Mouse (Mus musculus): ENCODE measurements at regions not wholly inside any gene's neighbourhood (a gene's known extent, or its start where the extent isn't known, plus 50 kb on each side); places are given as distances from the start of the nearest gene placed in this dataset.

DNA sequence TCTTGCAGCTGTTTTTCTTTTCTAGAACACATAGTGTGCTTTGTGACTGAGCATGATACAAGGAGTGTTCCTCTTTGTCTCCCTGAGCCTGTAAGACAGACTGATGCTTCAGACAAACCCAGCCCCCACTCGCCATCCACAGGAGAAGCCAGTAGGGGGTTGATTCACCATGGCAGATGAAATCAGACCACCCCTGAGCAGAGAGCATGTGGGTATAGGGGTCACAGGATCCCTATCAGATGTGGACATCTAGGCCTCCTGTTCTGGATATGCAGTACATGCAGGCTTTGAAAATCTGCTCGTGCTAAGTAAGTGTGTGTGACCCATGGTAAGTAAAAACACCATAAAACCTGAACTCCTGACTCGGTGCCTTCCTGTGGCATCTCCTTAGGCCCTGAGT, 153.0 kb downstream of the Chic2 start:
- DNase-seq = no peak
- no peaks in the 10 kb centered on the region for H3K9me3 ChIP-seq (ENCODE audit: low read length)
- H3K9ac ChIP-seq = no peak overlapping the region
- no peak overlapping the region for H3K4me2 ChIP-seq (ENCODE audit: low read depth)
- no peaks in the 10 kb centered on the region for H3K27me3 ChIP-seq (ENCODE audit: insufficient read depth, low read length)
- TF ChIP-seq CTCF (IDR thresholded peaks at IDR 0.05; ENCODE audit: low read depth) = no peak
- ATAC-seq = no peak
- H3K27ac ChIP-seq (ENCODE audit: low read depth, low read length) = no peak overlapping the region
- 58% methylated on average over 3 of the region's 3 CpGs for WGBS
- no peaks in the 10 kb centered on the region for H3K4me1 ChIP-seq (ENCODE audit: insufficient read depth)
- no peaks in the 10 kb centered on the region for H3K36me3 ChIP-seq (ENCODE audit: insufficient read depth)
- no peak overlapping the region for H3K4me3 ChIP-seq (ENCODE audit: low read depth, low read length)

DNA sequence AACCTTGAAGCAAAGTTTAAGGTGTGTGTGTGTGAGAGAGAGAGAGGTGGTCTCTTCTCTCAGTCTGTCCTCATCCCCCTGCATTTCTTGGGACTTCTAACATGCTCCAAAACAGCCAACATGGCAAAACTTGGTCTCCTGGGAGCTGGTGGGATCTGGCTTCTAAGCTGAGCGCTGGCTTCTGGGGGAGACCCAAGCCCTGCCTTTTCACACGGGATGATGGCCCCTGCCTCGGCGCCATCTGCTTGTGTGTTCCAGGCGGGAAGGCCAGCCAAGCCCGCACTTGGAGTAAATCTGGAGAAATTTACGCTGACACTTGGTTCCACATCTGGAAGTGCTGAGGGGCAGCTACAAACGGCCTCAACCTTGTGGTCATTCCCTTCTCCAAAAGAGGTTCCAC, 155.6 kb downstream of the Chic2 start:
- no peaks in the 10 kb centered on the region for H3K36me3 ChIP-seq (ENCODE audit: insufficient read depth)
- no peaks in the 10 kb centered on the region for H3K4me1 ChIP-seq (ENCODE audit: insufficient read depth)
- no peaks in the 10 kb centered on the region for H3K27me3 ChIP-seq (ENCODE audit: insufficient read depth, low read length)
- H3K27ac ChIP-seq (ENCODE audit: low read depth, low read length) = no peak overlapping the region
- H3K9ac ChIP-seq = no peak overlapping the region
- DNase-seq (no peak), ATAC-seq (no peak)
- no peak for TF ChIP-seq CTCF (IDR thresholded peaks at IDR 0.05; ENCODE audit: low read depth)
- 0 out of 2 replicates have a peak, but pooled peaks cover 3% of the 10 kb centered on the region for H3K9me3 ChIP-seq (ENCODE audit: low read length)
- no peak overlapping the region for H3K4me2 ChIP-seq (ENCODE audit: low read depth)
- no peak overlapping the region for H3K4me3 ChIP-seq (ENCODE audit: low read depth, low read length)
- 81% methylated on average over 8 of the region's 8 CpGs for WGBS

- Histone ChIP-seq H3K36me3 (ENCODE audit: insufficient read depth) (no peaks in the 10 kb centered on the region), H3K9ac (no peak overlapping the region), H3K4me3 (ENCODE audit: low read depth, low read length) (no peak overlapping the region), H3K27me3 (ENCODE audit: insufficient read depth, low read length) (no peaks in the 10 kb centered on the region), H3K4me1 (ENCODE audit: insufficient read depth) (no peaks in the 10 kb centered on the region), H3K4me2 (ENCODE audit: low read depth) (no peak overlapping the region), H3K9me3 (ENCODE audit: low read length) (0 out of 2 replicates have a peak, but pooled peaks cover 3% of the 10 kb centered on the region), H3K27ac (ENCODE audit: low read depth, low read length) (no peak overlapping the region)
- 81% methylated on average over 3 of the region's 3 CpGs for WGBS
- ATAC-seq (no peak), DNase-seq (no peak)
- no peak for TF ChIP-seq CTCF (IDR thresholded peaks at IDR 0.05; ENCODE audit: low read depth)
Measured at GRCm38 (mm10) chr5:74885958-74886357, 158.6 kb downstream of the Chic2 start.

DNA sequence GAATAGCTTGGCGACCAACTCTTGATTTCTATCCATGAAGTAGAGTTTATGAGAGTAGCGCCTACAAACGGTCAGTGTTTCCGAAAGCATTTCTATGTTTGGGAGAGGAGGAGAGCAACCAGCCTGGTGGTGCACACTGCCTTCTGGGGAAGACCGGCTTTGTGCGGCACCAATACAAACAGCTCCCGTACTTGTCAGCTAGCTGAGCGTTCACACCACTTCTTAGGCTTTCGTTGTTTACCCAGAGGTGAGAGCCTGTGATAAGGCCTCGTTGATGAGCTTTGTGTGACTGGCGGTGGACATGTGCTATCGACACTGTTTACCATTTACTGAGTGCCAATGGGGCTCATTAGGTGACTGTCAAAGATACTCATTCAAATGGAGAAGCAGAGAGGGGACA, 162.0 kb downstream of the Chic2 start:
- Histone ChIP-seq H3K4me2 (ENCODE audit: low read depth) (no peak overlapping the region), H3K27ac (ENCODE audit: low read depth, low read length) (no peak overlapping the region), H3K27me3 (ENCODE audit: insufficient read depth, low read length) (no peaks in the 10 kb centered on the region), H3K36me3 (ENCODE audit: insufficient read depth) (no peaks in the 10 kb centered on the region), H3K9ac (no peak overlapping the region), H3K9me3 (ENCODE audit: low read length) (0 out of 2 replicates have a peak, but pooled peaks cover 3% of the 10 kb centered on the region), H3K4me1 (ENCODE audit: insufficient read depth) (no peaks in the 10 kb centered on the region), H3K4me3 (ENCODE audit: low read depth, low read length) (no peak overlapping the region)
- ATAC-seq (no peak), DNase-seq (no peak)
- WGBS = 86% methylated on average over 12 of the region's 12 CpGs
- TF ChIP-seq CTCF (IDR thresholded peaks at IDR 0.05; ENCODE audit: low read depth) = no peak

- no peak overlapping the region for H3K4me3 ChIP-seq (ENCODE audit: low read depth, low read length)
- no peak for ATAC-seq
- no peak overlapping the region for H3K4me2 ChIP-seq (ENCODE audit: low read depth)
- DNase-seq = no peak
- H3K27me3 ChIP-seq (ENCODE audit: insufficient read depth, low read length) = no peaks in the 10 kb centered on the region
- no peaks in the 10 kb centered on the region for H3K4me1 ChIP-seq (ENCODE audit: insufficient read depth)
- WGBS = 70% methylated on average over 10 of the region's 10 CpGs
- no peak overlapping the region for H3K27ac ChIP-seq (ENCODE audit: low read depth, low read length)
- H3K9me3 ChIP-seq (ENCODE audit: low read length) = 0 out of 2 replicates have a peak, but pooled peaks cover 3% of the 10 kb centered on the region
- no peak for TF ChIP-seq CTCF (IDR thresholded peaks at IDR 0.05; ENCODE audit: low read depth)
- no peak overlapping the region for H3K9ac ChIP-seq
- H3K36me3 ChIP-seq (ENCODE audit: insufficient read depth) = no peaks in the 10 kb centered on the region
Measured at GRCm38 (mm10) chr5:74880669-74881226, 163.8 kb downstream of the Chic2 start.

DNA sequence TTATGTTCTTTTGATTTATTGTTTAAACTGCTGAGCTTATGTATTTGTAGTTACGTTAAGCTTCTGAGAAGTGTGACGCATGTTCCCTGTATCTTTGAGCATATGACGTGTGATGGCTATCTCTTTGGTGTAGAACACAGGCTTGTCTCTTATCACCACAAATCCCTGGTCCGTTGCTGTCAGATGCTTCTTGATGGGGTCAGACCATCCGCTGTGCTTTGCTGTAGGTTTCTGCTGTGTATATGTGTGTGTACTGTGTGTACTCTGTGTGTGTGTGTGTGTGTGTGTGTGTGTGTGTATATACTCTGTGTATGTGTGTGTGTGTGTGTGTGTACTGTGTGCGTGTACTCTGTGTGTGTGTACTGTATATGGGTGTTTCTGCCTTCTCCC, 164.5 kb downstream of the Chic2 start:
- WGBS = 88% methylated on average over 6 of the region's 6 CpGs
- Histone ChIP-seq H3K9ac (no peak overlapping the region), H3K4me2 (ENCODE audit: low read depth) (no peak overlapping the region), H3K27ac (ENCODE audit: low read depth, low read length) (no peak overlapping the region), H3K4me3 (ENCODE audit: low read depth, low read length) (no peak overlapping the region), H3K4me1 (ENCODE audit: insufficient read depth) (no peaks in the 10 kb centered on the region), H3K27me3 (ENCODE audit: insufficient read depth, low read length) (no peaks in the 10 kb centered on the region), H3K9me3 (ENCODE audit: low read length) (0 out of 2 replicates have a peak, but pooled peaks cover 3% of the 10 kb centered on the region), H3K36me3 (ENCODE audit: insufficient read depth) (no peaks in the 10 kb centered on the region)
- DNase-seq (no peak), ATAC-seq (no peak)
- no peak for TF ChIP-seq CTCF (IDR thresholded peaks at IDR 0.05; ENCODE audit: low read depth)

GRCm38 (mm10) chr5:74879098-74880047, 165.2 kb downstream of the Chic2 start:
- Histone ChIP-seq H3K27ac (ENCODE audit: low read depth, low read length) (no peak overlapping the region), H3K9ac (no peak overlapping the region), H3K27me3 (ENCODE audit: insufficient read depth, low read length) (no peaks in the 10 kb centered on the region), H3K4me2 (ENCODE audit: low read depth) (no peak overlapping the region), H3K9me3 (ENCODE audit: low read length) (0 out of 2 replicates have a peak, but pooled peaks cover 2% of the 10 kb centered on the region), H3K4me3 (ENCODE audit: low read depth, low read length) (no peak overlapping the region), H3K4me1 (ENCODE audit: insufficient read depth) (no peaks in the 10 kb centered on the region), H3K36me3 (ENCODE audit: insufficient read depth) (no peaks in the 10 kb centered on the region)
- DNase-seq = no peak
- no peak for ATAC-seq
- TF ChIP-seq CTCF (IDR thresholded peaks at IDR 0.05; ENCODE audit: low read depth) = no peak
- WGBS = 73% methylated on average over 11 of the region's 13 CpGs

All from forebrain, postnatal 0 days (tissue).